Mouse (Mus musculus) kidney, adult 2 months (tissue): Measurements from ENCODE around the gene Zdhhc16.

ENCODE experiments used
- CTCF ChIP-seq: fragments of 200-500 bp; conservative IDR thresholded peaks from 2 replicates; pipeline ENCODE4 v1.5.1; 2011; ENCODE audit warnings: low read depth, mild to moderate bottlenecking, control low read depth, low read length, moderate library complexity, mixed read lengths; ENCODE audit not compliant: insufficient read depth, insufficient read length
- POLR2A ChIP-seq: fragments of 200-500 bp; IDR thresholded peaks from one replicate; pipeline ENCODE4 v1.6.1; 2011; ENCODE audit warnings: low read depth, low read length, control low read depth

DNA sequence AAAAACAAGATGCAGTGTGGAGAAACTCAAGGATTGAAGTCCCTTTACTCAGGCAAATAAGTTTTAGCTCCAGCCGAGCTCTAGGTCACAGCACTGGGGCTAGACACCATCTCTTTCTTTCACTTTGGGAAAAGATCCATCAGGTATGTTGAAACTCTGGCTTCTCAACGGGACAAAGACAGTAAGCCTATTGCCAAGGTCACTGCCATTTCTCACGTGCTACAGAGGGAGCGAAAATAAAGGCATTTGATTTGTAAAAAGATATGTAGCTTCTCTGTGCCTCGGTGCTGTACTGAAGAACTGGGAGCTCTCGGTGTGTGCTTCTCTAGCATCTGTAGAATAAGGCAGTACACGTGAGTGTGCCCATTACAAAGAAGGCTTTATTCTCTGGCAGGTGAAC lies 10.6 kb downstream of the Zdhhc16 start:
- TF ChIP-seq POLR2A: no peak
- no peak for TF ChIP-seq CTCF
